Mouse (Mus musculus): Measurements from ENCODE around the gene Sgms2.
A peak's percentile ranks its signal among the peaks of the same experiment; 100 is the strongest.

Gene Sgms2

DNA sequence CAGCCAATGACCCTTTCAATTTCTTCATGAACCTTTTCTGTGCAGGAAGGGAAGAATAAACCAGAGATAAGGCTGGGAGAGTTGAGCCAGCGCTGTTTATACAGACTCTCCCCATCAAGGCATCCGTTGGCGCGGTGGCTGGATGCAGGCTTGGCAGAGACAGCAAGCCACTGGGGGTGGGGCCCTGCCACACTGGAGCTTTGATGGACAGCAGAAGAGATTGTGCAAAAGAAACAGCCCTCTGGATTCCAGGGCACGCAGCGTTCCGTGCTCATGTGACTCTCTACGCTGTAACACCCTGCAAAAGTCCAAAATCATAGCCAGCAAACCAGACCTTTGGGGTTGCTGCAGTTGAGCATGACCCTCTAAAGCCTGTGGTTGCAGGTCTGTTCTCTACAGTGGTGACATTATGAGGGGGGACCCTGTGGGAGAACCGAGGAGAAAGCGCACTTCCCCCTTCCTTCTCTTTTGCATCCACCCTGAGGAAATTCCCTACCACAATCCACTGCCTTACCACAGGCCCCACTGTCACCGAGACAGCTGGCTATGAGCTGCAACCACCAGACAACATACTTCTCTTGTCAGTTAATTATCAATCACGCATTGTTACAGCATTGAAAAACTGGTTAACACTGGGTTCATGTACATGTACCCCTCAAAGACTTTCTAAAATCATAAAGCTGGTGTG, 195.6 kb downstream of the Sgms2 start:
- DNase-seq (ENCODE audit: low read depth, low spot score), result no peak
- Histone ChIP-seq H3K36me3 (ENCODE audit: control insufficient read depth, insufficient read depth, low read length, poor library complexity, severe bottlenecking) (no peaks in the 10 kb centered on the region), H3K27me3 (ENCODE audit: control insufficient read depth, insufficient read depth, low read length, poor library complexity, severe bottlenecking) (no peaks in the 10 kb centered on the region)

DNA sequence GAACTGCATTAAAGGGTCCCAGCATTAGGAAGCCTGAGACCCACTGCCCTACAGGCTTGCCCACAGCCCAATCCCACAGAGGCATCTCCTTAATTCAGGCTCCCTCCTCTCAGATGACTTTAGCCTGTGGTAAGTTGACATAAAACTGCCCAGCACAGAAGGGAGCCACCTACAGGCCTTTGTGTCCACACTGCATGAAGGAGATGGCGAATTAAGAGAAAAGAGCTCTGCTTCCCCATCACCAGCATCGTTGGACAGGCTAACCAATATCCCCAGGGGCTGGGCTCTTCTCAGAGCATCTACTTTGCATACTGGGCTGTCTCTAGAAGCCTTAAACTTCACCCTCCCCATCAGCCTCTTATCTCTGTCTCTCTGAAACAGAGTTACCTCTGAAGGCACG, 196.7 kb downstream of the Sgms2 start:
- H3K36me3 ChIP-seq (ENCODE audit: control insufficient read depth, insufficient read depth, low read length, poor library complexity, severe bottlenecking), result no peaks in the 10 kb centered on the region
- DNase-seq (ENCODE audit: low read depth, low spot score), result peak; percentile 24

DNA sequence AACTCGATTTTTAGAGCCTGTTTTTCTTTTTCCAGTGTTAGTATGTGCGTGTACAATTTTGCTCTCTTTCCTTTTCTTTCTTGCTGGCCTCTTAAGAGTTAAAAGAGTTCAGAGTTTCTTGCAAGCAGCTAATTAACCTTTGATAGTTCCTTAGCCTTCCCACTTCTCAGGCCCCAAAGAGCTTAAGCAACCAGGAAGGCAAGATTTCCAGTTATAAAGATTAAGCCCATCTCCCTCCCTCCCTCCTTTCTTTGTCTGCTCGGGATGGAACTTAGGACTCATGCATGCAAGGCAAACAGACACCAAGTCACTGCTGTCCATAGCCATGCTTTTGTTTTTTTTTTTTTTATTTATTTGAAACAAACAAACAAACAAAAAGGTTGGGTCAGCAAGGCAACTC, 198.3 kb downstream of the Sgms2 start:
- Histone ChIP-seq H3K27me3 (ENCODE audit: control insufficient read depth, insufficient read depth, low read length, poor library complexity, severe bottlenecking) (no peaks in the 10 kb centered on the region), H3K36me3 (ENCODE audit: control insufficient read depth, insufficient read depth, low read length, poor library complexity, severe bottlenecking) (no peaks in the 10 kb centered on the region)
- no peak for DNase-seq (ENCODE audit: low read depth, low spot score)

More for the DNA sequence above, 196.7 kb downstream of the Sgms2 start:
- no peaks in the 10 kb centered on the region for H3K27me3 ChIP-seq (ENCODE audit: control insufficient read depth, insufficient read depth, low read length, poor library complexity, severe bottlenecking)

DNA sequence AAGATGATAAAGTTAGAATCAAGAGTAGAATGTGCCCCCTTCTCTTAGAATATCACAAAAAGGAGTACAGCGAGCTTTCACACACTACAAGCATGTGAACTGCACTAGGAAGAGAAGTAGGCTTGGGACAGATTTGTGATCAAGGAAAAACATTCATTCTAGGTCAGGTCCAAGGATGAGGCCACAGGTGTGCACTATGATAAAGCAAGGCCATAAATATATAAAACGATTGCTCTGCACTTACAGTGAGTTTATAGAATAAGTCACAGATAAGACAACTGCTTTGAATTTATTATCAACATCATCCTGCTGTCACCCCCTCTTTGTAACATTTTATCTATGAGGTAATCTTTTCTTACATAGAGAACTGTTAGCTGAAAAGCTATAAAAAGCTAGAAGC, 198.9 kb downstream of the Sgms2 start:
- H3K27me3 ChIP-seq (ENCODE audit: control insufficient read depth, insufficient read depth, low read length, poor library complexity, severe bottlenecking), result no peaks in the 10 kb centered on the region
- no peaks in the 10 kb centered on the region for H3K36me3 ChIP-seq (ENCODE audit: control insufficient read depth, insufficient read depth, low read length, poor library complexity, severe bottlenecking)
- no peak for DNase-seq (ENCODE audit: low read depth, low spot score)

DNA sequence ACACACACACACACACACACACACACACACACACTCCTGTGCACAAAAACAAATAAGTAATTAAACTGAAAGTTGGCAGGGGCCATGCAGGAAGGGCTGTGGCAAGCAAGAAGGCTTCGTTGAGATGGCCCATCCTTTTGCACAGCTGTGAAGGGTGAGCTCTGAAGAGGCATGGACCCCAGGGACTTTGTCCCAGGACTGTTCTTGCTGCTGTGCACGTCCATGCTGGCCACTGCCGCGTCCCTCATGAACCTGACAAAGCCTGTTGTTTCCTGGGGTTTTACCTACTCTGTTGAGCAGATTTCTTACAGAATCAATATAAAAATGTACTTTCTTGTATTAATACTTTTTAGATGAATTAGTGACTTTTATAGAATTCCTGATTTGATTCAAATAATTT, 199.3 kb downstream of the Sgms2 start:
- H3K27me3 ChIP-seq (ENCODE audit: control insufficient read depth, insufficient read depth, low read length, poor library complexity, severe bottlenecking), result no peaks in the 10 kb centered on the region
- no peaks in the 10 kb centered on the region for H3K36me3 ChIP-seq (ENCODE audit: control insufficient read depth, insufficient read depth, low read length, poor library complexity, severe bottlenecking)
- no peak for DNase-seq (ENCODE audit: low read depth, low spot score)

DNA sequence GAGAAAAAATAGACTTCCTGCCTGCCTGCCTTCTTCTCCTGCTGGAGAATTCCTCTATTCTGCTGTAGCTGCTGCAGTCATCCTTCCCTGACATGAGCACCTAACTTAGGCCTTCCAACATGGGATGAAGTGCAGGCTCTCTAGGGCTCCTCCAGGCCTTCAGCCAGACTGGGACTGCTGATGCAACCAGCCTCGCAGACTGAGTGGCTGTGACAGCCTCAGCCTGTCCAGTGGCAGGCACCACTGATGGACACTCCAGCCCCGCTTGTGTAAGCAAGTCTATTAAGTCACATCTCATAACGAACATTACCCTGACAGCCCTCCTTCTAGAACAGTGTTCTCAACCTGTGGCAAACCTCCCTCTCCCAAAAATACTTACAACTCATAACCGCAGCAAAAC, 217.1 kb downstream of the Sgms2 start:
- no peaks in the 10 kb centered on the region for H3K36me3 ChIP-seq (ENCODE audit: control insufficient read depth, insufficient read depth, low read length, poor library complexity, severe bottlenecking)
- H3K27me3 ChIP-seq (ENCODE audit: control insufficient read depth, insufficient read depth, low read length, poor library complexity, severe bottlenecking), result no peaks in the 10 kb centered on the region

DNA sequence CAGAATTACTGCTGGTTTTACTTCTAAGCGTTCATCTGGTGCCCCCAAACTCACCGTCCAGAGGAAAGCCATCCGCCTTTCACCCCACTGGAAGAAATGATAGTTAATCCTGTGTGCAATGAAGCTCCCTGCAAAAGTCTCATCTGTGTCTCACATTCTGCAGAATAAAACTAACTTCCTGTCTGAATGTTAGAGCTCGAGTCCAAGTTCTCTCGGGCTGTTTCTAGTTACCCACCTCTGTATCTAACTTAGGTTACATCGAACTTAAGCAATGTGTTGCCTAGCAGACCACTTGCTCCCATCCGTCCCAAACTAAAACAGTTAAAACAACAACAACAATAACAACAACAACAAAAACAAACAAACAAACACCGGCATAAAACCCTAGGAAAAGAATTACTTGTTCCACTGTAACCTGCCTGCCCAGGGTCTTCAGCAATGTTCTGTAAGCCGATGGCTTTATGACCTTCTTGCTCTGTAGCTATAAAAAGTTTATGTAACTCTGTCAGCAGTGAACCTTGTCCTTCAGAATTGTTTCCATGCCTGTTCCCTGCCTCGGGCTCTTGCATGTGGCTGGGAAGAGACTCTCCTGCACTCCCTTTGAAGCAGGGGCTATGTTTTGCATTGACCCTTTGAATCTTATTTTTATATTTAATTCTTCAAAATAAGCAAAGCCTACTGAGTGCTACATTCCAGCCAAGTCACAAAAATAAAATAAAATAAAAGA, 218.7 kb downstream of the Sgms2 start:
- H3K36me3 ChIP-seq (ENCODE audit: control insufficient read depth, insufficient read depth, low read length, poor library complexity, severe bottlenecking), result no peaks in the 10 kb centered on the region
- DNase-seq (ENCODE audit: low read depth, low spot score), result no peak

More for the DNA sequence above, 217.1 kb downstream of the Sgms2 start:
- DNase-seq (ENCODE audit: low read depth, low spot score), result no peak

DNA sequence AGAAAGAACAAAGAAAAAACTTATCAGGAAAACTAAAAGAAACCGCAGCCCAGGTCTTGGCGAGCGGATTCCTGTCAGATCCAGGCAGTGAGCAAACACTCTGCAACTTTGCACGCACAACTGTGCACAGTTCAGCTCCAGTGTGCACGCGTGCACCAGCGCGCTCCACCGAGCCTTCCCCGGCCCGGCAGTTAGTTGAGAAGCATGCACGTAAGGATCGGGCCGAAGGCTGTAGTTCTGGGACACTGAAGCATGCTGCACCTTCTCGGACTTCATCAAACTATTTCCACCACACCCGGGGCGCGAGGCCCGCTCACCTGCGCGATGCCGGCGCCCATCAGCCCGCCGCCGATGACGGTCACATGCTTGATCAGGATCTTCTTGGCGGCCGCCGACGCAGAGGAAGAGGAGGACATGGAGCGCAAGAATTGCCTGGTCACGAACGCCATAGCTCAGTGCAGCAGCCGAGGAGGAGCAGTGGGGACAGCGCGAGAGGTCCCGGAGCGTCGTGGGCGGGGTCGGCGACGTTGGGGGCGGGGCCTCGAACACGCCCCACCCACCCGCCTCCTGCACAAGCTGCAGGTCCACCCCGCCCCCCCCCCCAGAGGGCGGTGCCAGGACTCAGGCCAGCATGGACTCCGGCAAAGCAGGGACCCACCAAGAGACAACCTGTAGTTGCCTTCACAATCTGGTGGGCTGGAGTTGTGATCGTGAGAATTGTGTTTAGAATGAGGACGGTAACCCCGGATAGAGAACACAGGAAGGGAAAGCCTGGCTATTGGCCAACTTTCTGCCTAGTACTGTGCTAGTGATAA, 219.4 kb downstream of the Sgms2 start, which contains the start of gene Hadh:
Gene Hadh (minus strand): TSS at position 543 of the 815 bp plus-strand sequence.
- no peaks in the 10 kb centered on the region for H3K36me3 ChIP-seq (ENCODE audit: control insufficient read depth, insufficient read depth, low read length, poor library complexity, severe bottlenecking)
- no peaks in the 10 kb centered on the region for H3K27me3 ChIP-seq (ENCODE audit: control insufficient read depth, insufficient read depth, low read length, poor library complexity, severe bottlenecking)
- DNase-seq (ENCODE audit: low read depth, low spot score), result peak; percentile 92

More for the DNA sequence above, 218.7 kb downstream of the Sgms2 start:
- no peaks in the 10 kb centered on the region for H3K27me3 ChIP-seq (ENCODE audit: control insufficient read depth, insufficient read depth, low read length, poor library complexity, severe bottlenecking)

DNA sequence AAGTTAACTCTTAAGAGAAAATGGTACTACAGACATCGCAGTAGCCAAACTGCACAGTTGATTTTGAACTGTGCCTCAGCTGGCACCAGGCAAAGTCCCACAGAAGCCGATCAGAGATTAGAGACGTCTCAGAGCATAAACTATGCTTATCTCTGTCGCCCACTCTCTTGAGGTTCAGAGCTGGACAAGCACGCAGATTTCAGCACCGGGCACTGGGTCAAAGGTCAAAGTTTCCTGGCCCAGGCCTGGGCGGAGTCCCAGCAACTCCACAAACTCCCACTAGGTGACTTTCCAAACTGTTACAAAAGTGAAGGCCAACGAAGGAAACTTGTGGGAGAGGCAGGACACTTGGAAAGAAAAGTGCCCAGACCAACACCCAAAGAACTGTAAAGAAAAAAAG, 220.1 kb downstream of the Sgms2 start:
- no peaks in the 10 kb centered on the region for H3K36me3 ChIP-seq (ENCODE audit: control insufficient read depth, insufficient read depth, low read length, poor library complexity, severe bottlenecking)
- peak; percentile 18 for DNase-seq (ENCODE audit: low read depth, low spot score)
- no peaks in the 10 kb centered on the region for H3K27me3 ChIP-seq (ENCODE audit: control insufficient read depth, insufficient read depth, low read length, poor library complexity, severe bottlenecking)

DNA sequence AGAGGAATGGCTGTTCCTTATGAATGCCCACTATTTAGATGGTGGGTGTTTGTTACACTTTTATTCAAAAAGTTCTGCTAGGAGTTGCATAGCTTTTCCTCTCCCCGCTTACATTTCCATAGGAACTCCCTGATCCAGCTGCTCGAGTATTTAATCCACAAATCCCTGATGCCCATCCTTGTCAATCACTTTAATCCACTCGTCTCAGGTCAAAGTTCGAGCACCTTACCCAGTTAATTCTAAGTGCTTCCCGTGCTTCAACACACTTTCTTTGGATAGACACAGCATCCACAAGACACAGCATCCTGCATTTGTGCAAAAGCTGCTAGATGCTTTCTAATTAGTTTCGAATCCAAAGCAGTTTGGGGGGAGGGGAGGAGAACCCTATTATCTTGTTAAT, 220.8 kb downstream of the Sgms2 start:
- Histone ChIP-seq H3K27me3 (ENCODE audit: control insufficient read depth, insufficient read depth, low read length, poor library complexity, severe bottlenecking) (no peaks in the 10 kb centered on the region), H3K36me3 (ENCODE audit: control insufficient read depth, insufficient read depth, low read length, poor library complexity, severe bottlenecking) (no peaks in the 10 kb centered on the region)
- no peak for DNase-seq (ENCODE audit: low read depth, low spot score)
